Mouse (Mus musculus) inflammation-experienced regulatory T-cells, adult 6 months (primary cell): ENCODE measurements around the gene Slfn14. TPM values are rescaled to one million over a fixed set of nuclear protein-coding genes. Genes with fewer than 3 reads are reported as not detected.
"Not testable (repeated sequence)": the region's sequence is repeated elsewhere in the genome, so short reads cannot be mapped to it uniquely, and the experiment has no call there.

Source experiments
- ATAC-seq: one replicate; pipeline ENCODE4 v1.8.0; 2017
- polyA plus RNA-seq, 3 experiments: library from polyadenylated mRNA; unstranded; fragments of 100-300 nt; shearing (Covaris generic); gene quantifications; one replicate each; pipeline ENCODE4 v1.2.1; 2017

Gene Slfn14
- under 1 TPM in 1 of 3 experiments, not detected in 2; 0.09 TPM for polyA plus RNA-seq

- no peak for ATAC-seq
Observed at GRCm38 (mm10) chr11:83286566-83286965, at the start of gene Slfn14. Slfn14 (minus strand) TSS chr11:83286726.

- no peak for ATAC-seq
Observed at GRCm38 (mm10) chr11:83335826-83336225, 49.3 kb upstream of the Slfn14 start.

GRCm38 (mm10) chr11:83327427-83327826, 40.9 kb upstream of the Slfn14 start:
- ATAC-seq: no peak

- ATAC-seq: not testable (repeated sequence)
Observed at GRCm38 (mm10) chr11:83326692-83327091, 40.2 kb upstream of the Slfn14 start.

- no peak for ATAC-seq
Observed at GRCm38 (mm10) chr11:83319048-83319447, 32.5 kb upstream of the Slfn14 start.

- no peak for ATAC-seq
Observed at GRCm38 (mm10) chr11:83312471-83312870, 25.9 kb upstream of the Slfn14 start.

GRCm38 (mm10) chr11:83306700-83307253, 20.3 kb upstream of the Slfn14 start:
- no peak for ATAC-seq

GRCm38 (mm10) chr11:83304485-83304884, 18.0 kb upstream of the Slfn14 start:
- no peak for ATAC-seq

- ATAC-seq: no peak
Observed at GRCm38 (mm10) chr11:83303751-83304150, 17.2 kb upstream of the Slfn14 start.

GRCm38 (mm10) chr11:83302526-83303251, 16.2 kb upstream of the Slfn14 start, which contains the start of gene Pex12:
Pex12 (minus strand) TSS chr11:83302586.
- peak; percentile 80 for ATAC-seq

GRCm38 (mm10) chr11:83302124-83302523, 15.6 kb upstream of the Slfn14 start:
- ATAC-seq: no peak

- ATAC-seq: no peak
Observed at GRCm38 (mm10) chr11:83301431-83301831, 14.9 kb upstream of the Slfn14 start.

- ATAC-seq: no peak
Observed at GRCm38 (mm10) chr11:83299724-83300123, 13.2 kb upstream of the Slfn14 start.

GRCm38 (mm10) chr11:83298225-83299195, 12.0 kb upstream of the Slfn14 start, which contains the start of gene Ap2b1:
Ap2b1 (plus strand) TSS chr11:83299024.
- peak; percentile 82 for ATAC-seq

GRCm38 (mm10) chr11:83297816-83298215, 11.3 kb upstream of the Slfn14 start:
- no peak for ATAC-seq

GRCm38 (mm10) chr11:83294133-83294532, 7.6 kb upstream of the Slfn14 start:
- ATAC-seq: no peak

- ATAC-seq: no peak
Observed at GRCm38 (mm10) chr11:83293182-83293581, 6.7 kb upstream of the Slfn14 start.

GRCm38 (mm10) chr11:83292251-83292587, 5.7 kb upstream of the Slfn14 start:
- ATAC-seq: no peak

GRCm38 (mm10) chr11:83291375-83292250, 5.1 kb upstream of the Slfn14 start:
- peak; percentile 100 for ATAC-seq

GRCm38 (mm10) chr11:83289633-83290032, 3.1 kb upstream of the Slfn14 start:
- no peak for ATAC-seq

- ATAC-seq: no peak
Observed at GRCm38 (mm10) chr11:83289036-83289435, 2.5 kb upstream of the Slfn14 start.

GRCm38 (mm10) chr11:83285627-83286026, 899 bp downstream of the Slfn14 start:
- no peak for ATAC-seq
